Mouse (Mus musculus): ENCODE measurements around the gene Ttyh1.
A peak's percentile ranks its signal among the peaks of the same experiment; 100 is the strongest.

The Ttyh1 gene

DNA sequence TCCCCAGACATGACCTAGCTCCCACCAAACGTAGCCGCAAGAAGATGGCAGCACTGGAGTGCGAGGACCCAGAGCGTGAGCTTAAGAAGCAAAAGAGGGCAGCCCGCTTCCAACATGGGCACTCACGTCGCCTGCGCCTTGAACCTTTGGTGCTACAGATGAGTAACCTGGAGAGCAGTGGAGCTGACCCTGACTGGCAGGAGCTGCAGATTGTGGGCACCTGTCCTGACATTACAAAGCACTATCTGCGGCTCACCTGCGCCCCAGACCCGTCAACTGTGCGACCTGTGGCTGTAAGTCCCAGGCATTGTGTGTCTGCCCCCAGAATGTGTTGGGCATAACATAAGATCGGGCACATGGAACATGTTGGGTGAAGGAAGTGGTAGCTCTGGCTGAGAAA, 24.8 kb downstream of the Ttyh1 start:
- H3K36me3 ChIP-seq (ENCODE audit: control insufficient read depth, insufficient read depth, low read length, poor library complexity, severe bottlenecking), result peaks cover 52% of the 10 kb centered on the region
- DNase-seq (ENCODE audit: low read depth, low spot score), result no peak
- H3K27me3 ChIP-seq (ENCODE audit: control insufficient read depth, insufficient read depth, low read length, poor library complexity, severe bottlenecking), result no peaks in the 10 kb centered on the region

DNA sequence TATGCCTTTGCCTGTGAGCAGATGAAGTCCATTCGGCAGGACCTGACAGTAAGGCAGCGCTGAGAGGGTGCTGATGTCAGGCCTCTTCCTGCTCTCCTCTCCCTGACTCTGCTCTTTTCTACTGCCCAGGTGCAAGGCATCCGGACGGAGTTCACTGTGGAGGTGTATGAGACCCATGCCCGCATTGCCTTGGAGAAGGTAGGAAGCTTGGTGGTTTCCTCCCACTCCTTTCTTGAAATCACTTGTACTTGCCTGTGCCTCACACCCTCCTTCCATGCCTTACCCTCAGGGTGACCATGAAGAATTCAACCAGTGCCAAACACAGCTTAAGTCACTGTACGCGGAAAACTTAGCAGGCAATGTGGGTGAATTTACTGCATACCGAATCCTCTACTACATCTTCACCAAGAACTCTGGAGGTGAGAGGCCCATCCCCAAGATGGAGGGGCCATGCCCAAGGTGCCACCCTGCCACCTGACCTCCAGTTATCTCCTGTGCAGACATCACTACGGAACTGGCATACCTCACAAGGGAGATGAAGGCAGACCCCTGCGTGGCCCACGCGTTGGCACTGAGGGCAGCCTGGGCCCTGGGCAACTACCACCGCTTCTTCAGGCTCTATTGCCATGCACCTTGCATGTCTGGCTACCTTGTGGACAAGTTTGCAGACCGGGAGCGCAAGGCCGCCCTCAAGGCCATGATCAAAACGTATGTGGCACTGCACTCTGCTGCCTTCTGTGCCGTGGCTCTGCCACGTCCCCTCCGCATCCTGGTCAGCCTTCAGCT, 25.8 kb downstream of the Ttyh1 start:
- Histone ChIP-seq H3K27me3 (ENCODE audit: control insufficient read depth, insufficient read depth, low read length, poor library complexity, severe bottlenecking) (no peaks in the 10 kb centered on the region), H3K36me3 (ENCODE audit: control insufficient read depth, insufficient read depth, low read length, poor library complexity, severe bottlenecking) (peaks cover 46% of the 10 kb centered on the region)
- no peak for DNase-seq (ENCODE audit: low read depth, low spot score)

DNA sequence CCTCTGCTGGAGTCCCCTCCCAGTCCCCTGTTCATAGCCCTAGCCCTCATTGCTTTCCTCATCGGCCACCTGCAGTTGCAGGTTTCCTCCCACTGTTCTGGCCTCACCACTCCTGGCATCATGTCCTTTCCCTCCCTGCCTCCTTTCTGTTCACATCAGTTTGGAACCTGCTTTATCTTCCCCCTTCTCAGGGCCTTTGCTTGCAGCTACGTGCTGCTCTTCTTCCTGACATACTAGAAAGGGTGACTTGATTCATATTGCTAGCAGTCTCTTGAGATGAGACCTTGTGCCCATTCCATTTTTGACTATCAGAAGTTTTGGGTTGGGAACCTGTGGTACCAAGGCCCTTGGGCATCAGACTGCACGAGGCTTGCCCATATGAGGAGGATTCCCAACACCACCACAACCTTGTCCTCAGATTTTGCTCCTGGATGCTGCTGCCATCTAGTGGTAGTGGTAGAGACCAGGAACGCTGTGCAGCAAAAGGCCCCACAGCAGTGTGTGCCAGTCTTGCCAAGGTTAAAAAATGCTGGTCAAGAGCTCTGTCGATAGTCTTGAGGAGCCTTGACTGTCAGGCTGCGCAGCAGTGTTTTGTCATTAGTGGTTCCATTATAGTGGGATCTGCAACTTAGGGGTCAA, 26.5 kb downstream of the Ttyh1 start:
- peaks cover 46% of the 10 kb centered on the region for H3K36me3 ChIP-seq (ENCODE audit: control insufficient read depth, insufficient read depth, low read length, poor library complexity, severe bottlenecking)
- H3K27me3 ChIP-seq (ENCODE audit: control insufficient read depth, insufficient read depth, low read length, poor library complexity, severe bottlenecking), result no peaks in the 10 kb centered on the region
- peak; percentile 75 for DNase-seq (ENCODE audit: low read depth, low spot score)

DNA sequence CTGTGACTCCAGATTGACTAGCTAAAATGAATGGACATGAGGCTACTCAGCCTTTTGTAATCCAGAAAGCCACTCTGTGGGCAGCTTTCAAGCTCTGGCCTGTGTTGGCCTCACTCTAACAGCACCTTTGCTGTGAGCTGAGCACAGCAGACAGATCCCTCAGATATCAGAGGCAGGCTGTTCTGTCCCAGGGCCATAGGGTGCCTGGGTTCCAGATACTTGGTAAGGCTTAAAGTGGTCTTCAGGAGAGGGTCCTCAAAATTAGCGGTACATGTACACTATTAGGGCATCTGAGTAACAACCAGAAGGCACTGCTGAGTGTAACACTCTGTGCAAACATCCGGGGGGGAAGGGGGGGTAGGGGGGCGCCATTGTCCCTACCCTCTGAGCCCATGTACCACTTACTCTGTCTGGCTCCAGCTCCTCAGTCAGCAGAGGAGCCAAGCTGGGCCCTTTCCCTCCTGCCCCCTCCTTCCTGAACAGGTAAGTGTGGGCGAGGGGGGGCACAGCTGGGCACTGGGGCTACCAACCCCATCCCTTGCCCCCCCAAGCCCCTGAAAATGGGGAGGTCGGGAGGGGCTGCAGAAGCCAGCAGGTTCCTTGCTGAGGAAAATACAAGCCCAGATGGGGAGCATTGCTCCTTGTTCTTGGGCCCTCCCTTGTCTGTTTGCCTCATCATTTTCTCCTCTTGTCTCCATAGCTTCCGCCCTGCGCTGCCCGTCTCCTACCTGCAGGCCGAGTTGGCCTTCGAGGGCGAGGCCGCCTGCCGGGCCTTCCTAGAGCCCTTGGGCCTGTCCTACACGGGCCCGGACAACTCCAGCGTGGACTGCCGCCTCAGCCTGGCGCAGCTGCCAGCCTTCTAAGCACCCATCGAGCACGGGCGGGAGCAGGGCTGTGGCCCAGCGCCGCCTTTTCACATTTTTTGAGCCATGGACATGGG, 27.3 kb downstream of the Ttyh1 start:
- Histone ChIP-seq H3K27me3 (ENCODE audit: control insufficient read depth, insufficient read depth, low read length, poor library complexity, severe bottlenecking) (no peaks in the 10 kb centered on the region; the same call in 1 of the 2 replicates), H3K36me3 (ENCODE audit: control insufficient read depth, insufficient read depth, low read length, poor library complexity, severe bottlenecking) (peaks cover 40% of the 10 kb centered on the region)
- DNase-seq (ENCODE audit: low read depth, low spot score), result no peak

DNA sequence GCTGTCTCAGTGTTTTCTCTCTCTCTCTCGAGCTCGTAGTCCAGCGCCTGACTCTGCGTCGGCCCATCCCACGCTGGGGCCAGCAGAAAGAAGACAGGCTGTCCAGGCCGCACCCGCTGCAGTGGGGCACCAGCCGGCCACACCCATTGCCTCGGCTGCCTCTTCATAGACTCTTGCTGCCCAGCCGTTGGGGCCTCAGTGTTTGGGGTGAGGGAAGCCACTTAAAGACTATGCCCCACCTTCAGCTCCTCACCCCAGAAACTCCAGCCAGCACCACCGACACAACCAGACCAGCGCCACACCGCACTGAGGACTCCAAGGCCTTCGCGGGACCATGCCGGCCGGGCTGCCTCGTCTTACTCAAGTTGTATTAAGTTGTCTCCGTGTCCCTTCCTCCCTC, 28.2 kb downstream of the Ttyh1 start:
- Histone ChIP-seq H3K36me3 (ENCODE audit: control insufficient read depth, insufficient read depth, low read length, poor library complexity, severe bottlenecking) (peaks cover 33% of the 10 kb centered on the region), H3K27me3 (ENCODE audit: control insufficient read depth, insufficient read depth, low read length, poor library complexity, severe bottlenecking) (no peaks in the 10 kb centered on the region; the same call in 1 of the 2 replicates)
- DNase-seq (ENCODE audit: low read depth, low spot score), result no peak

DNA sequence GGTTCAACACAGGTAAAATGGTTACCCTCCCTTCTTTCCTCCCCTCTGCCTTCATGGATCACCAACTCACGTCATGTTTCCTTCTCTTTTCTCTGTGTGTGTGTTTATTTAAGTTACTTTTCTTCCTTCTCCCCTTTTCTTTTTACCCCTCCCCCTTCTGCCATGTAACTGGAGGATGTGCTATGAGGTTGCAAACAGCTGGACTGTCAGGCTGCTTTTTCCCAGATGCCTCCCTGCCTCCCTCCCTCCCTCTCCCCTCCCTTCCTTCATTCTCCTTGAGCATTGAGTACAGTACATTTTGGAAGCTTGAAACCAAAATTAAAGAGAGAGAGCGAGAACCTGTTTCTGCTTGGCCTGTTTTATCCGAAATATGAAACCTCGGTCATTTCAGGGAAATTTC, 28.6 kb downstream of the Ttyh1 start:
- DNase-seq (ENCODE audit: low read depth, low spot score), result no peak
- no peaks in the 10 kb centered on the region; the same call in 1 of the 2 replicates for H3K27me3 ChIP-seq (ENCODE audit: control insufficient read depth, insufficient read depth, low read length, poor library complexity, severe bottlenecking)

DNA sequence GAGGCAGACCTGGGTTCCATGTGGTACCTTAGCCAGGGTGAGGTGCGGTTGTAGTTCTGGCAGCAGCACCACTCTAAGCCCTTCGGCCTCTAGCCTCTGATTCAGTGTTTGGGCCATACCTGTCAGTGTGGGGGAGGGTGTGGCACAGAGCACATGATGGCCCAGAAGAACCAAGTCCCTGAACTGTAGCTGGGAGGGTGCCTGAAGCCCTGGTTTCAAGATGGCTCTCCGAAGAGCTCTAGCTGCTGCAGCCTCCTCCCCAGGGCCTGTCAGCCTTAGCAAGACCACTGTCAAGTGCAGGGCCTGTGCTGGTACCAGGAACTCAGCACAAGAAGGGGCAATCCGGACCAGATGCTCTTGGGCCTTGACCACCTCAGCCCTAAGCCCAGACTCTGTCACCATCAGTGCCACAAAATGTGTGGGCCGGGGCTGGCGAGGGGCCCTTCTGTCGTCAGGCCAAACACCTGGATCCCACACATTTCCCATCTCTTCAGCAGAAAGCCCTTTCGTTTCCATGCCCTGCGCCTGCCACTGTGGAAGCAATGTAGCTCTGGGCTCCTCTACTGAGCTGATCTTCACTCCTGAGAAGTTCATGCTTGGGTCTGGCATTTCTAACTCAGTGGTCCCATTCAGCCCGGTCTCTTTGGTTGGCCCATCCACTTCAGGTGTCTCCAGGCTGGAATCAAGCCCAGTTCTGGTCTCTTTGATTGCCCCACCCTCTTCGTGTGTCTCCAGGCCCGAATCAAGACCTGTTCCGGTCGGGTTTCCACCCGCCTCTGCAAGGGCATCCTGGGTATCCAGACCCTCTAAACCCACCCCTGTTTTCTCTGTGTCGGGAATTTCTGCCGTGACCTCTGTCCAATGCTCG, 29.4 kb downstream of the Ttyh1 start:
- Histone ChIP-seq H3K27me3 (ENCODE audit: control insufficient read depth, insufficient read depth, low read length, poor library complexity, severe bottlenecking) (no peaks in the 10 kb centered on the region; the same call in 1 of the 2 replicates), H3K36me3 (ENCODE audit: control insufficient read depth, insufficient read depth, low read length, poor library complexity, severe bottlenecking) (peaks cover 22% of the 10 kb centered on the region)
- DNase-seq (ENCODE audit: low read depth, low spot score), result no peak

More for the DNA sequence above, 28.6 kb downstream of the Ttyh1 start:
- peaks cover 29% of the 10 kb centered on the region for H3K36me3 ChIP-seq (ENCODE audit: control insufficient read depth, insufficient read depth, low read length, poor library complexity, severe bottlenecking)

DNA sequence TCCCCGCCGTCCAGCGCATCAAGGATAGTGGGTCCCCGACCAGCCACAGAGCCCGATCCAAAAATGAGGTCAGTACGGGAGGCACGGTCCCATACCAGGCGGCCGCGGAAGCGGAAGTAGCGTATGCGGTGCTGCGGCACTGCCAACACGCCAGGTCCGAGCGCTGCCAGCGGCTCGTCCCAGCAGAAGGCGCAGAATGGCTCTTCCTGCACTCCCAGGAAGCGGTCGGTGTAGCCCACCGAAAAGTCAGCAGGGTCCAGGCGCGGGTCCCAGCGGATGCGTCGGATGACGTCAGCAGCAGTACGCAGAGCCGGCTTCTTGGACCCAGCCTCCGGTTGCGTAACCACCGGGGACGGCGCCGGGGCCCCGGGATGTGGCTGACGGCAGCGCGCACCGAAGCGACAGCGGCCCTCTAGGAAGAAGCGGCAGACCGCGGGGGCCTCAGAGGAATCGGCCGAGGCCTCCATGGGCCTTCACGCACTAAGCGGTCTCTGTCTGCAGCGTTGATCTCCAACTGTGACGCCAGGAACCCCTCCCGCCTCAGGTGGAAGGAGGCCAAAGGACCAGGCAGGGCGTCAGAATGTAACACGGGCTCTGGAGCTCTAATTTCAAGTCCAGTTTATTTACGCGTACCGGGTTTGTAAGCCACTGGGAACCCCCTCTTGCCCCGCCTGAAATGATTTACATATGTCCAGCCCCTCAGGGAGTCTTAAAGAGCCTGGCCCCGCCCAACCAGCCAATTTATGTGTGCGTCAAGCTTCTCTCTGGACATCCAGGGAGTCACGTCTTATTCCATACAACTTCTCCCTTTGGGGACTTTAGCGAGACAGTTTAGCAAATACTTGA, 30.2 kb downstream of the Ttyh1 start:
- peaks cover 16% of the 10 kb centered on the region for H3K36me3 ChIP-seq (ENCODE audit: control insufficient read depth, insufficient read depth, low read length, poor library complexity, severe bottlenecking)
- peak; percentile 92 for DNase-seq (ENCODE audit: low read depth, low spot score)
- H3K27me3 ChIP-seq (ENCODE audit: control insufficient read depth, insufficient read depth, low read length, poor library complexity, severe bottlenecking), result no peaks in the 10 kb centered on the region; the same call in 1 of the 2 replicates

DNA sequence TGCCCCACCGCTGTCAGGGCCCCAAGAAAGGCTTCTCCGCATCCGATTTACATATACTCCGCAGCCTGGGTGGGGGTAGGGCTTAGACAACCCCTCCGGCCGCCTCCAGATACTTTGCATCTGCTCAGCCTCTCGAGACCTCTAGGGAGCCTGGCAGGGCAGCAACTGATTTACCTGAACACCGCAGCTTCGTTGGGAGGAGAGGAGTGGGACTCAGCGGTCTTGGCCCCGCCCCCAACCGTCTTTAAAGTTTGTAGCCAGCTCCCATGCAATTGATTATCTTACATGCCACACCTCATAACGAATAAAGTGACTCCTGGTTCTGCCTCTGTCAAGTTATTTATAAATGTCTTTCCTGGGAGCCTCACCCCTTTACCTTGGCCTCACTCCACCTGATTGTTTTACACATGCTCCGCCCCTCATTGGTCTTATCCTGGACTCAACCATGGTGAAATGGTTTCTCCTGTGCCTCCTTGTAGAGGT, 30.9 kb downstream of the Ttyh1 start, which contains the start of gene Leng9:
Leng9 (minus strand) TSS at position 316 of the 483 bp plus-strand sequence.
- no peaks in the 10 kb centered on the region; the same call in 1 of the 2 replicates for H3K27me3 ChIP-seq (ENCODE audit: control insufficient read depth, insufficient read depth, low read length, poor library complexity, severe bottlenecking)

DNA sequence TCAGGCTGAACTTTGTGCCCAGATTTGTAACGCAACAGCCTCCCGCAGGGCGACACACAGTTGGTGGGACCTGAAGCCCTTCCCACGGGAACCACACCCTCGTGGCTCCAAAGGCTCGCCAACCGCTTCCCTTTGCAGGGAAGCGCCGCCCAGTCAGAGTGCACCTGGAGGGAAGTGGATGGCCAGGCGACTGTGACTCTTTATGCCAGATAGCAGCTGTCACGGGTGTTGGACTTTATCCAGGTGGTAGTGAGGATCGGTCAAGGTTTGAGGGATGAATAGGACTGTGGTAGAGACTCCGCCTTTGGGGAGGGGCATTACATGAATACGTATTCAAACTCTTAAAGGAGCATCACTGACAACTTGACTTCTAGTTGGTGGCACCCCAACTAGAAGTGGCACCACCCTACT, 31.6 kb downstream of the Ttyh1 start:
- peak; percentile 58 for DNase-seq (ENCODE audit: low read depth, low spot score)

More for the DNA sequence above, 30.9 kb downstream of the Ttyh1 start, which contains the start of gene Leng9:
- peaks cover 11% of the 10 kb centered on the region for H3K36me3 ChIP-seq (ENCODE audit: control insufficient read depth, insufficient read depth, low read length, poor library complexity, severe bottlenecking)
- DNase-seq (ENCODE audit: low read depth, low spot score), result no peak

DNA sequence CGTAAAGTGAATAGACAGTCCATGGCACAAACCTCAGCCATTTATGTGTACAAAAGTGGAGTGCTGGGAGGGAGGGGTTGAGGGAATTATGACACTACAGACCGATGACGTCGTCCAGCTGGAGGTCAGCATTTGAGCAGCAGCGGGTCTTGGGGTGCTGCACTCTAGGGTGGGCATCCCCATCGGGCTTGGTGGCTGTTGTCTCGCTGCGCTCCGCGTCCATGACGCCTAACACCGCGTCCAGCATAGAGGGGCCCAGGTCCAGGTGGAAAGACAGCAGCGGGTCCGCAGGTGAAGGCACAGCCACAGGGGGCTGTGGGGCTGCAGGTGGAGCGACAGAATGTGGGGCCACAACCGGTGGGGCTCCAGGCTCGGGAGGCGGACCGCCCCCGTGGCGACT, 32.0 kb downstream of the Ttyh1 start:
- no peak for DNase-seq (ENCODE audit: low read depth, low spot score)
- no peaks in the 10 kb centered on the region; the same call in 1 of the 2 replicates for H3K27me3 ChIP-seq (ENCODE audit: control insufficient read depth, insufficient read depth, low read length, poor library complexity, severe bottlenecking)

More for the DNA sequence above, 31.6 kb downstream of the Ttyh1 start:
- no peaks in the 10 kb centered on the region; the same call in 1 of the 2 replicates for H3K27me3 ChIP-seq (ENCODE audit: control insufficient read depth, insufficient read depth, low read length, poor library complexity, severe bottlenecking)
- H3K36me3 ChIP-seq (ENCODE audit: control insufficient read depth, insufficient read depth, low read length, poor library complexity, severe bottlenecking), result peaks cover 7% of the 10 kb centered on the region

DNA sequence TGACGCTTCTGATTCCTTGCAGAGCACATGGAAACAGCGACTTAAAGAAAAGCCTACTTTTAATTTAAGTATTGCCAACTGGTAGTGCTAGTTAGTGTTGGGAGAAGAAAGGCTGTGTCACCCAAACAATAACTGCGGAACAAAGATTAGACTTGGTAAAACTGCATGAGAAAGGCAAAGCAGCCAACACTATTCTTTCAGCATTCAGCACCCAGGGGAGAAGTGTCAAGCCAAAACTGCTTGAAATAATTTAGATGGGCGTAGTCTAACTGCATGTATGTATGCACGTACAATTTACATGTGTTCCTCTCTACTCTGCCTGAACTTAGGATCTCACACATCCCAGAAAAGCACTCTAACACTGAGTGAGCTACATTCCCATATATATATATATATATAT, 35.1 kb downstream of the Ttyh1 start:
- H3K27me3 ChIP-seq (ENCODE audit: control insufficient read depth, insufficient read depth, low read length, poor library complexity, severe bottlenecking), result no peaks in the 10 kb centered on the region; the same call in 1 of the 2 replicates
- no peak for DNase-seq (ENCODE audit: low read depth, low spot score)
- no peaks in the 10 kb centered on the region for H3K36me3 ChIP-seq (ENCODE audit: control insufficient read depth, insufficient read depth, low read length, poor library complexity, severe bottlenecking)

More for the DNA sequence above, 32.0 kb downstream of the Ttyh1 start:
- peaks cover 7% of the 10 kb centered on the region for H3K36me3 ChIP-seq (ENCODE audit: control insufficient read depth, insufficient read depth, low read length, poor library complexity, severe bottlenecking)

DNA sequence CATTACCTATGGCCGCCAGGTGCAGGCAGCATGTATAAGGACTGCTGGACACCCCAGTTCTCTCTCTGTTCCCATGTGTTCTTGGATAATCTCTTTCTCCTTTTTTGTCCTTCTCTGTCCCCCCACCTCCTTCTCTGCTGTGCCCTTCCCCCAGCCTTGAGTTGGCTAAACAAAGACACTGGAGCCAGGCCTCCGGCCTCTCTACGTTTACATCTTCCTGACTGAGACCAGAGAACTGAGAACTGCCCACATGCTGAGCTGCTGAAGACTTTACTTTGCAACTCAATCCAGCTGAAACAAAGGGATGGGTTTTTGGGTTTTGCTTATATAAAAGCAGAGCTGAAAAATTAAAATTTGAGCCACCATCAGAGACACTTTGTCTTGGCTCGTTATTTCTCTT, 35.8 kb downstream of the Ttyh1 start:
- no peak for DNase-seq (ENCODE audit: low read depth, low spot score)
- no peaks in the 10 kb centered on the region for H3K36me3 ChIP-seq (ENCODE audit: control insufficient read depth, insufficient read depth, low read length, poor library complexity, severe bottlenecking)
- no peaks in the 10 kb centered on the region; the same call in 1 of the 2 replicates for H3K27me3 ChIP-seq (ENCODE audit: control insufficient read depth, insufficient read depth, low read length, poor library complexity, severe bottlenecking)
